Mouse (Mus musculus) kidney, postnatal 0 days (tissue): ENCODE results near the gene Ncaph2. TPM values are rescaled to one million over a fixed set of nuclear protein-coding genes. Genes with fewer than 3 reads are reported as not detected.

Source experiments
- ATAC-seq: fragments of 200-750 bp; cut with Nextera tagmentation; replicated peaks from 2 replicates; pipeline ENCODE4 v1.8.0; 2017; ENCODE audit warnings: low read depth, moderate number of reproducible peaks, moderate TSS enrichment, moderate library complexity; ENCODE audit not compliant: low FRiP score
- DNase-seq: peaks from one replicate; pipeline ENCODE4 v3.0.0-alpha.2; 2016; ENCODE audit warnings: low spot score
- H3K27ac ChIP-seq: fragments of 300-500 bp; sonication (generic); 2 replicates; pipeline ENCODE4 v1.5.1; 2014; ENCODE audit warnings: mild to moderate bottlenecking
- H3K27me3 ChIP-seq: fragments of 300-500 bp; sonication (generic); 2 replicates; pipeline ENCODE4 v1.6.1; 2014; ENCODE audit warnings: low read length, mixed read lengths; ENCODE audit not compliant: insufficient read depth
- H3K36me3 ChIP-seq: fragments of 300-500 bp; sonication (generic); 2 replicates; pipeline ENCODE4 v1.6.1; 2014; ENCODE audit warnings: low read length, mixed read lengths; ENCODE audit not compliant: insufficient read depth
- H3K4me1 ChIP-seq: fragments of 300-500 bp; sonication (generic); replicated peaks from 2 replicates; pipeline ENCODE4 v1.6.1; 2014; ENCODE audit warnings: antibody characterized with exemption, low read length, mixed read lengths; ENCODE audit not compliant: insufficient read depth
- H3K4me2 ChIP-seq: fragments of 300-500 bp; sonication (generic); 2 replicates; pipeline ENCODE4 v1.6.1; 2014; ENCODE audit warnings: mild to moderate bottlenecking, low read length, moderate library complexity, mixed read lengths
- H3K4me3 ChIP-seq: fragments of 300-500 bp; sonication (generic); replicated peaks from 2 replicates; pipeline ENCODE4 v1.5.1; 2014; ENCODE audit warnings: low read depth, low read length
- H3K9ac ChIP-seq: fragments of 300-500 bp; sonication (generic); 2 replicates; pipeline ENCODE4 v1.6.1; 2014; ENCODE audit warnings: low read depth, low read length
- H3K9me3 ChIP-seq: fragments of 300-500 bp; sonication (generic); replicated peaks from 2 replicates; pipeline ENCODE4 v1.6.1; 2016; ENCODE audit warnings: low read length, inconsistent platforms, mixed read lengths
- CTCF ChIP-seq: IDR thresholded peaks from 2 replicates; pipeline ENCODE4 v1.5.1; 2016; ENCODE audit warnings: antibody characterized with exemption, low read depth, mild to moderate bottlenecking, moderate library complexity
- WGBS: fragments of 180-500 bp; shearing (Covaris S2); extraction: QIAGEN DNeasy Blood & Tissue Kit; methylation state at CpG from one replicate; pipeline ENCODE4 v1.1.7; 2014; 5-methylcytosine and 5-hydroxymethylcytosine counted together
- polyA plus RNA-seq: library from polyadenylated mRNA; unstranded; fragments of >200 nt; fragmentation: Nextera tagmentation; extraction: Ambion mirVana; gene quantifications from 2 replicates; pipeline ENCODE4 v1.2.1, GENCODE M21; 2015

Ncaph2 gene
- polyA plus RNA-seq, 1 experiment from 2014 or later = 100 TPM

- ATAC-seq = no peak
- H3K27me3 ChIP-seq = no peaks in the 10 kb centered on the region
- H3K27ac ChIP-seq = no peak overlapping the region
- no peak for DNase-seq
- WGBS = 88% methylated on average over 4 of the region's 4 CpGs
- H3K36me3 ChIP-seq = no peaks in the 10 kb centered on the region
- peak overlapping the region; percentile 42; the same call in 1 of the 2 replicates for H3K9ac ChIP-seq
- no peak overlapping the region for H3K4me3 ChIP-seq
- no peak overlapping the region for H3K4me2 ChIP-seq
- H3K9me3 ChIP-seq = no peaks in the 10 kb centered on the region
- peaks cover 4% of the 10 kb centered on the region; the same call in 1 of the 2 replicates for H3K4me1 ChIP-seq
- TF ChIP-seq CTCF = no peak
These were observed 31.9 kb upstream of the Ncaph2 start for GRCm38 (mm10) chr15:89323656-89324055.

GRCm38 (mm10) chr15:89326441-89326840, 29.1 kb upstream of the Ncaph2 start:
- peak; percentile 68 for ATAC-seq
- Histone ChIP-seq H3K9ac (no peak overlapping the region), H3K4me1 (peaks cover 4% of the 10 kb centered on the region; the same call in 1 of the 2 replicates)

GRCm38 (mm10) chr15:89334271-89334670, 21.2 kb upstream of the Ncaph2 start, which contains the start of gene Miox:
TSS of gene Miox (plus strand) at chr15:89334398.
- Histone ChIP-seq H3K9me3 (no peaks in the 10 kb centered on the region), H3K27ac (no peak within 1 kb of the TSS), H3K36me3 (no peaks in the 10 kb centered on the region), H3K4me3 (no peak within 1 kb of the TSS), H3K27me3 (no peaks in the 10 kb centered on the region), H3K4me1 (no peaks in the 10 kb centered on the region), H3K4me2 (no peak within 1 kb of the TSS), H3K9ac (no peak within 1 kb of the TSS)
- no peak for TF ChIP-seq CTCF
- no peak for DNase-seq
- 0 out of 2 replicates have a peak, but pooled peaks have one; percentile 46 for ATAC-seq
- 77% methylated on average over 7 of the region's 7 CpGs for WGBS

More at GRCm38 (mm10) chr15:89326441-89326840, 29.1 kb upstream of the Ncaph2 start:
- TF ChIP-seq CTCF = no peak
- no peak overlapping the region for H3K4me3 ChIP-seq
- DNase-seq = no peak
- WGBS = 46% methylated on average over 5 of the region's 5 CpGs
- no peak overlapping the region for H3K4me2 ChIP-seq
- H3K27me3 ChIP-seq = no peaks in the 10 kb centered on the region
- H3K27ac ChIP-seq = no peak overlapping the region
- H3K9me3 ChIP-seq = no peaks in the 10 kb centered on the region
- no peaks in the 10 kb centered on the region for H3K36me3 ChIP-seq

- WGBS = 76% methylated on average over 17 of the region's 17 CpGs
- Histone ChIP-seq H3K36me3 (no peaks in the 10 kb centered on the region), H3K4me3 (no peak overlapping the region), H3K4me1 (no peaks in the 10 kb centered on the region), H3K9ac (no peak overlapping the region), H3K9me3 (no peaks in the 10 kb centered on the region), H3K4me2 (no peak overlapping the region), H3K27ac (no peak overlapping the region), H3K27me3 (no peaks in the 10 kb centered on the region)
- ATAC-seq (no peak), DNase-seq (no peak)
- TF ChIP-seq CTCF = no peak
These were observed 20.6 kb upstream of the Ncaph2 start for GRCm38 (mm10) chr15:89334774-89335537.

GRCm38 (mm10) chr15:89336422-89336821, 19.1 kb upstream of the Ncaph2 start:
- ATAC-seq = no peak
- no peak for TF ChIP-seq CTCF
- no peak overlapping the region for H3K27ac ChIP-seq
- H3K4me2 ChIP-seq = no peak overlapping the region
- H3K36me3 ChIP-seq = no peaks in the 10 kb centered on the region
- H3K27me3 ChIP-seq = no peaks in the 10 kb centered on the region
- no peak overlapping the region for H3K4me3 ChIP-seq
- H3K4me1 ChIP-seq = no peaks in the 10 kb centered on the region
- no peak overlapping the region for H3K9ac ChIP-seq
- DNase-seq = no peak
- 81% methylated on average over 14 of the region's 14 CpGs for WGBS
- H3K9me3 ChIP-seq = no peaks in the 10 kb centered on the region

- no peaks in the 10 kb centered on the region for H3K4me1 ChIP-seq
- WGBS = 88% methylated on average over 2 of the region's 2 CpGs
- no peak for TF ChIP-seq CTCF
- H3K36me3 ChIP-seq = no peaks in the 10 kb centered on the region
- DNase-seq (no peak), ATAC-seq (no peak)
- no peak overlapping the region for H3K27ac ChIP-seq
- H3K4me3 ChIP-seq = no peak overlapping the region
- no peak overlapping the region for H3K9ac ChIP-seq
- no peaks in the 10 kb centered on the region for H3K9me3 ChIP-seq
- H3K27me3 ChIP-seq = no peaks in the 10 kb centered on the region
- no peak overlapping the region for H3K4me2 ChIP-seq
These were observed 15.8 kb upstream of the Ncaph2 start for GRCm38 (mm10) chr15:89339696-89340095.
